Mouse (Mus musculus) intestine, postnatal 0 days (tissue): ENCODE results near the gene Sec31b. TPM values are rescaled to one million over a fixed set of nuclear protein-coding genes. Genes with fewer than 3 reads are reported as not detected.

ENCODE experiments used
- ATAC-seq: fragments of 200-750 bp; cut with Nextera tagmentation; 2 replicates; pipeline ENCODE4 v1.8.0; 2017; ENCODE audit warnings: mild to moderate bottlenecking, moderate TSS enrichment, moderate library complexity
- H3K27ac ChIP-seq: fragments of 300-500 bp; sonication (generic); 2 replicates; pipeline ENCODE4 v1.5.1; 2014; ENCODE audit warnings: mild to moderate bottlenecking, low read depth, low read length, moderate library complexity
- H3K27me3 ChIP-seq: fragments of 300-500 bp; sonication (generic); replicated peaks from 2 replicates; pipeline ENCODE4 v1.6.1; 2014; ENCODE audit warnings: low read length, mixed read lengths; ENCODE audit not compliant: control insufficient read depth, insufficient read depth
- H3K36me3 ChIP-seq: fragments of 300-500 bp; sonication (generic); 2 replicates; pipeline ENCODE4 v1.6.1; 2014; ENCODE audit warnings: mild to moderate bottlenecking, moderate library complexity; ENCODE audit not compliant: control insufficient read depth, insufficient read depth
- H3K4me1 ChIP-seq: fragments of 300-500 bp; sonication (generic); replicated peaks from 2 replicates; pipeline ENCODE4 v1.6.1; 2014; ENCODE audit warnings: antibody characterized with exemption, low read length, mixed read lengths; ENCODE audit not compliant: control insufficient read depth, insufficient read depth
- H3K4me2 ChIP-seq: fragments of 300-500 bp; sonication (generic); replicated peaks from 2 replicates; pipeline ENCODE4 v1.6.1; 2014; ENCODE audit warnings: low read depth, mild to moderate bottlenecking, moderate library complexity
- H3K4me3 ChIP-seq: fragments of 300-500 bp; sonication (generic); 2 replicates; pipeline ENCODE4 v1.5.1; 2014; ENCODE audit warnings: low read depth, low read length
- H3K9ac ChIP-seq: fragments of 300-500 bp; sonication (generic); 2 replicates; pipeline ENCODE4 v1.6.1; 2014; ENCODE audit warnings: mild to moderate bottlenecking, low read depth, low read length
- H3K9me3 ChIP-seq: fragments of 300-500 bp; sonication (generic); 2 replicates; pipeline ENCODE4 v1.6.1; 2016; ENCODE audit warnings: mixed run types; ENCODE audit not compliant: control insufficient read depth
- CTCF ChIP-seq: sonication (generic); IDR thresholded peaks from 2 replicates; pipeline ENCODE4 v1.5.1; 2016; ENCODE audit warnings: low read depth, mild to moderate bottlenecking, control low read depth, antibody characterized with exemption, moderate library complexity
- WGBS: fragments of 180-500 bp; shearing (Covaris S2); extraction: QIAGEN DNeasy Blood & Tissue Kit; methylation state at CpG from one replicate; pipeline ENCODE4 v1.1.7; 2014; 5-methylcytosine and 5-hydroxymethylcytosine counted together
- polyA plus RNA-seq: library from polyadenylated mRNA; unstranded; fragments of >200 nt; fragmentation: Nextera tagmentation; extraction: Ambion mirVana; gene quantifications from 2 replicates; pipeline ENCODE4 v1.2.1, GENCODE M21; 2015

Gene Sec31b
- polyA plus RNA-seq, 1 experiment from 2014 or later, result 0.12 TPM

- no peak overlapping the region for H3K27ac ChIP-seq
- H3K4me3 ChIP-seq, result no peak overlapping the region
- 78% methylated on average over 6 of the region's 6 CpGs for WGBS
- H3K27me3 ChIP-seq, result 0 out of 2 replicates have a peak, but pooled peaks cover 5% of the 10 kb centered on the region
- no peak for ATAC-seq
- no peaks in the 10 kb centered on the region for H3K9me3 ChIP-seq
- no peaks in the 10 kb centered on the region for H3K36me3 ChIP-seq
- no peaks in the 10 kb centered on the region for H3K4me1 ChIP-seq
- no peak for TF ChIP-seq CTCF
- no peak overlapping the region for H3K9ac ChIP-seq
- no peak overlapping the region for H3K4me2 ChIP-seq
Observed at GRCm38 (mm10) chr19:44475268-44475667, 70.4 kb downstream of the Sec31b start.

GRCm38 (mm10) chr19:44474158-44474557, 71.5 kb downstream of the Sec31b start:
- WGBS, result 6% methylated on average over 10 of the region's 10 CpGs
- Histone ChIP-seq H3K4me1 (no peaks in the 10 kb centered on the region), H3K4me2 (no peak overlapping the region), H3K9ac (no peak overlapping the region), H3K4me3 (no peak overlapping the region), H3K27me3 (0 out of 2 replicates have a peak, but pooled peaks cover 5% of the 10 kb centered on the region), H3K36me3 (no peaks in the 10 kb centered on the region), H3K9me3 (no peaks in the 10 kb centered on the region), H3K27ac (no peak overlapping the region)
- ATAC-seq, result 0 out of 2 replicates have a peak, but pooled peaks have one; percentile 22
- peak; percentile 98 for TF ChIP-seq CTCF

Other genes with a start within 250 kb of the Sec31b start
- gene Scd4, start 212.8 kb downstream of the Sec31b start, polyA plus RNA-seq, result 0.04 TPM in 1 of 2 replicates, not detected in the other
- 1.5 and 2.6 TPM in 2 replicates for gene Scd1, start 138.0 kb downstream of the Sec31b start, polyA plus RNA-seq
- not detected in 2 replicates for gene Wnt8b, start 52.4 kb downstream of the Sec31b start, polyA plus RNA-seq
- gene Gm20538, start 7.0 kb upstream of the Sec31b start, polyA plus RNA-seq, result not detected in 2 replicates
- gene Ndufb8, start 9.6 kb upstream of the Sec31b start, polyA plus RNA-seq, result 681 and 717 TPM in 2 replicates
- 15.6 and 17.7 TPM in 2 replicates for gene Hif1an, start 17.0 kb upstream of the Sec31b start, polyA plus RNA-seq
- not detected in 2 replicates for gene Pax2, start 210.2 kb upstream of the Sec31b start, polyA plus RNA-seq